Mouse (Mus musculus): Measurements from ENCODE around the gene Slc44a1.

DNA sequence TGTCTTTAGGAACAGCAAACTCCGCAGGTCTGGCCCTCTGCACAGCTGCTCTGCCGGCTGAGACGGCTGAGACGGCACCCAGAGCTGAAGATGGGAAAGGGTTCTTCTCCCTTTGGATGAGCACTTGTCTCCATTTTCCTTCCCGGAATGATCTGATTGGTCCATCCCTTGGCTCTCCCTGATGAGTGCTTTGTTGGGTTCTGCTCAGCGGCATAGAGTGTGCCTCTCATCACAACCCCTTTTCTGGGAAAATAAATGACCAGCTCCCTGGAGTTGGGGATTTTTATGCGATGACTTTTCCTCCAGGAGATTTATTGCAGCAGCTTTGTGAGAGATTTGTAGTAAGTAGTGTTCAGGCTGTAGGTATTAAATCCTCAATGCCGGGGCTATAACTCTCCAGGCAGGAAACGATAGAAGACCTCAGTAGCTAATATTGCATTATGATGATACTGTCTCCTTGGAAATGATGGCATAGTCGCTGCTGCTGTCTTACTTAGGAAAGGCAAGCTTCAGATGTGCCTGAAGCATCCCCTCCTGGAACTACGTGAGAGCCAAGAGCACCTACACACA lies 43.5 kb upstream of the Slc44a1 start:
- TF ChIP-seq POLR2A (IDR thresholded peaks at IDR 0.05; ENCODE audit: extremely low read depth, insufficient read depth, low read length): no peak
- no peak for TF ChIP-seq CTCF (IDR thresholded peaks at IDR 0.05; ENCODE audit: low read depth, low read length)
